Mouse (Mus musculus): ENCODE data around the gene Gm21719.
"Not testable (repeated sequence)": the region's sequence is repeated elsewhere in the genome, so short reads cannot be mapped to it uniquely, and the experiment has no call there.

The Gm21719 gene

DNA sequence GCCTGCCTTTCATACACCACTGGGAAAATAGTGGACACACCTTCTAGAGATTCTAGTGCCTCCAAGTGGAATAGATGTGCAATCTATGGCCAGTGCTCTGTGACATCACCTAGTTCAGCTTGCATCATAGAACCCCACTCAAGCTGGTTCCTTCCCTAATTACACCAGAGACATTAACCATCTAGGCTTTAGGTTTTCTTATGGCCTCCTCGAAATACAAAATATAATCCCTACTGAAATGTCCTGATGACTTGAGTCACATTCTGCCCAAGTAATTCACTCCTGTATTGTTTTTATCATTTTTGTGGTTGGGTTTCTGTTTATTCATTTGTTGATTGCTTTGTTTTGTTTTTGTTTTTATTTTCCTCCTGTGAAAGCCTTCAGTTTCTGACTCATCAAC lies at the start of gene Gm21719:
Gm21719 (minus strand) TSS at position 101 of the 400 bp plus-strand sequence.
- not testable (repeated sequence) for DNase-seq (ENCODE audit: extremely low spot score, low read depth, low spot score)
